ENCODE assay signal across 28 mouse cellular contexts in genomic region chr1:127512709-127513108, GRCm38 (mm10).
A peak's percentile ranks its signal among the peaks of the same experiment; 100 is the strongest.
DNase-seq lines count a peak whose midpoint lies in the region; ATAC-seq and TF ChIP-seq lines count a peak whose summit lies in the region.
"Had no signal": no experiment of that assay in that cellular context is flagged by ENCODE, and none has a peak within 500 bp of the region (broad histone marks: within the 10 kb centered on the region; RNA-seq: fewer than 3 reads in every experiment).

No protein-coding gene starts in this region.

- in situ Hi-C loops in CH12.LX (cut with MboI; ENCODE audit: low pct_ligation_motif_present, low pct_unique_long_range_greater_than_20kb, low sequenced_read_pairs), result no loop called here

- TF ChIP-seq CTCF in lung, postnatal 0 days (IDR thresholded peaks at IDR 0.05), result no peak
- no peak for TF ChIP-seq CTCF in CH12.LX (conservative IDR thresholded peaks at IDR 0.05 in 1 of 2, IDR thresholded peaks at IDR 0.05 in 1 of 2; ENCODE audit: low read depth in 2 of 2, low read length in 2 of 2)

- no peaks in the 10 kb centered on the region for H3K9me3 ChIP-seq in lung, postnatal 0 days (ENCODE audit: low read length)
- peaks cover 29% of the 10 kb centered on the region for H3K9me3 ChIP-seq in CH12.LX (replicated peaks; ENCODE audit: low read length)
- H3K9me3 ChIP-seq: embryonic facial prominence, embryonic 12.5 days; intestine, embryonic 15.5 days; limb, embryonic 10.5 days; limb, embryonic 15.5 days; neural tube, embryonic 15.5 days had no signal

- dilution Hi-C loops in CH12.LX (cut with MboI; ENCODE audit: extremely low pct_ligation_motif_present, extremely low pct_unique_long_range_greater_than_20kb, low sequenced_read_pairs), result no loop called here

- H3K4me1 ChIP-seq in lung, postnatal 0 days (ENCODE audit: insufficient read depth, low read depth, low read length), result no peaks in the 10 kb centered on the region
- H3K4me1 ChIP-seq in CH12.LX (ENCODE audit: control insufficient read depth in 1 of 2, insufficient read depth in 2 of 2), result peaks cover 33 to 57% of the 10 kb centered on the region in 2 experiments
- H3K4me1 ChIP-seq: embryonic facial prominence, embryonic 12.5 days; intestine, embryonic 15.5 days; limb, embryonic 15.5 days; liver, embryonic 13.5 days had no signal

- H3K36me3 ChIP-seq in lung, postnatal 0 days (ENCODE audit: insufficient read depth, low read length), result no peaks in the 10 kb centered on the region
- peaks cover 0 to 24% of the 10 kb centered on the region in 2 experiments for H3K36me3 ChIP-seq in CH12.LX (replicated peaks in 1 of 2; ENCODE audit: control insufficient read depth in 1 of 2, insufficient read depth in 1 of 2, low read length in 1 of 2)
- H3K36me3 ChIP-seq: embryonic facial prominence, embryonic 12.5 days; intestine, embryonic 15.5 days; limb, embryonic 10.5 days; limb, embryonic 15.5 days; liver, embryonic 13.5 days; neural tube, embryonic 15.5 days had no signal

- H3K27ac ChIP-seq in lung, postnatal 0 days (ENCODE audit: low read length), result no peak overlapping the region
- peak overlapping the region; percentile 92 for H3K27ac ChIP-seq in CH12.LX (ENCODE audit: insufficient read depth, low read depth)
- H3K27ac ChIP-seq: embryonic facial prominence, embryonic 12.5 days; intestine, embryonic 15.5 days; limb, embryonic 10.5 days; limb, embryonic 15.5 days; liver, embryonic 13.5 days; neural tube, embryonic 15.5 days had no signal

- DNase-seq in lung, postnatal 36 days, result peak; percentile 7
- DNase-seq in lung, postnatal 0 days (ENCODE audit: low spot score), result no peak
- DNase-seq in CH12.LX (ENCODE audit: extremely low read depth), result peak; percentile 54
- peak; percentile 71 for DNase-seq in spleen, postnatal 36 days (ENCODE audit: low spot score in 2 of 2)
- no peak for DNase-seq in right cerebral cortex, postnatal 36 days (ENCODE audit: low spot score in 2 of 2)
- DNase-seq in kidney, adult 8-10 months, result no peak
- DNase-seq: adrenal gland, adult 2 months; cerebellum, adult 8-10 months; cerebellum, postnatal 36 days; embryo, embryonic 11 days; gastrocnemius, postnatal 36 days; heart, postnatal 14 days; kidney, postnatal 14 days; layer of hippocampus, adult 9-11 months; liver, embryonic 13.5 days; lung, adult 18-20 months; lung, postnatal 10 days; right cerebral cortex, postnatal 4 days had no signal

- TF ChIP-seq RAD21 in CH12.LX (IDR thresholded peaks at IDR 0.05; ENCODE audit: low read depth, low read length), result no peak

- no peak for ATAC-seq in lung, postnatal 0 days
- peak; percentile 18 to 44; a peak in 2 of 4 replicates for ATAC-seq in hematopoietic stem cell, adult 5-6 weeks (replicated peaks in 1 of 2; ENCODE audit: insufficient read depth in 1 of 2, low FRiP score in 2 of 2, low TSS enrichment in 1 of 2, low read depth in 1 of 2, poor library complexity in 2 of 2, severe bottlenecking in 2 of 2)
- ATAC-seq: activated CD4-positive, CD25-positive, alpha-beta regulatory T cell, adult 4 months; CD4-positive, CD25-positive, alpha-beta regulatory T cell, adult 4 months; forebrain, embryonic 14.5 days; hindbrain, embryonic 16.5 days; intestine, embryonic 15.5 days had no signal

- H3K9ac ChIP-seq in lung, postnatal 0 days (replicated peaks; ENCODE audit: low read depth), result no peak overlapping the region
- peak overlapping the region; percentile 44; the same call in 1 of the 2 replicates for H3K9ac ChIP-seq in CH12.LX (ENCODE audit: insufficient read depth, low read depth)
- H3K9ac ChIP-seq: embryonic facial prominence, embryonic 12.5 days; intestine, embryonic 15.5 days; limb, embryonic 15.5 days; liver, embryonic 13.5 days; neural tube, embryonic 15.5 days had no signal

- no peak for TF ChIP-seq EP300 in lung, postnatal 0 days (IDR thresholded peaks at IDR 0.05)
- TF ChIP-seq EP300 in CH12.LX (IDR thresholded peaks at IDR 0.05; ENCODE audit: low read length), result no peak

- no peaks in the 10 kb centered on the region for H3K79me2 ChIP-seq in CH12.LX (replicated peaks; ENCODE audit: control insufficient read depth, extremely low read depth, insufficient read depth, poor library complexity, severe bottlenecking)

- no peak overlapping the region for H3K4me2 ChIP-seq in lung, postnatal 0 days (replicated peaks; ENCODE audit: low read depth, low read length)
- H3K4me2 ChIP-seq in CH12.LX (ENCODE audit: insufficient read depth, low read depth, poor library complexity, severe bottlenecking), result peak overlapping the region; percentile 39; the same call in 1 of the 2 replicates
- H3K4me2 ChIP-seq: embryonic facial prominence, embryonic 12.5 days; intestine, embryonic 15.5 days; limb, embryonic 15.5 days; liver, embryonic 13.5 days; neural tube, embryonic 15.5 days had no signal

- H3K4me3 ChIP-seq in lung, postnatal 0 days (ENCODE audit: low read depth, low read length), result no peak overlapping the region
- peak overlapping the region in 2 of 3 experiments; percentile 14 to 24 for H3K4me3 ChIP-seq in CH12.LX (replicated peaks in 1 of 3; ENCODE audit: low read depth in 2 of 3, low read length in 2 of 3, poor library complexity in 1 of 3)
- H3K4me3 ChIP-seq: embryonic facial prominence, embryonic 12.5 days; intestine, embryonic 15.5 days; limb, embryonic 10.5 days; limb, embryonic 15.5 days; liver, embryonic 13.5 days; neural tube, embryonic 15.5 days had no signal

- WGBS in lung, postnatal 0 days, result 68% methylated on average over 6 of the region's 6 CpGs

- TF ChIP-seq POLR2A in CH12.LX (IDR thresholded peaks at IDR 0.05; ENCODE audit: low read depth, low read length), result peak; percentile 41; the same call in 1 of the 2 replicates

- H3K27me3 ChIP-seq in lung, postnatal 0 days (replicated peaks; ENCODE audit: insufficient read depth, low read length), result no peaks in the 10 kb centered on the region
- no peaks in the 10 kb centered on the region for H3K27me3 ChIP-seq in CH12.LX (replicated peaks)
- H3K27me3 ChIP-seq: embryonic facial prominence, embryonic 12.5 days; intestine, embryonic 15.5 days; limb, embryonic 15.5 days; liver, embryonic 13.5 days had no signal

TF ChIP-seq in CH12.LX, 34 proteins besides CTCF, POLR2A, EP300 and RAD21:
- peak; percentile 85 for TF ChIP-seq ZNF384 (IDR thresholded peaks at IDR 0.05; ENCODE audit: low read depth, low read length)
- no peak for TF ChIP-seq TCF12 (IDR thresholded peaks at IDR 0.05; ENCODE audit: low read depth, low read length)
TF ChIP-seq in CH12.LX: peak in this region for 1.

Comparison
In these comparisons a context has a peak if more than half of its experiments do, and no peak if none do; other contexts are left out.
1. DNase-seq: peak in lung, postnatal 36 days (single experiment), CH12.LX (single experiment) and spleen, postnatal 36 days (2 of 2); none in lung, postnatal 0 days (single experiment), right cerebral cortex, postnatal 36 days (0 of 2) and kidney, adult 8-10 months (0 of 2).